Mouse (Mus musculus) cerebellum, adult 9-11 months (tissue): ENCODE results near the gene Cenpb.

Experiments used
- DNase-seq: peaks from one replicate; pipeline ENCODE4 v3.0.0; 2022

The Cenpb gene

GRCm38 (mm10) chr2:131135521-131136139, 44.2 kb downstream of the Cenpb start:
- DNase-seq: no peak

- no peak for DNase-seq
These were observed 45.0 kb downstream of the Cenpb start for GRCm38 (mm10) chr2:131134826-131135400.

- DNase-seq: no peak
These were observed 45.5 kb downstream of the Cenpb start for GRCm38 (mm10) chr2:131134381-131134780.

- no peak for DNase-seq
These were observed 46.8 kb downstream of the Cenpb start, which contains the start of gene Gm11037 for GRCm38 (mm10) chr2:131132930-131133547. Gm11037 (plus strand) TSS chr2:131133497.

GRCm38 (mm10) chr2:131132111-131132888, 47.6 kb downstream of the Cenpb start:
- no peak for DNase-seq

GRCm38 (mm10) chr2:131130849-131131248, 49.0 kb downstream of the Cenpb start:
- no peak for DNase-seq

- DNase-seq: no peak
These were observed 50.0 kb downstream of the Cenpb start for GRCm38 (mm10) chr2:131129836-131130235.

- DNase-seq: no peak
These were observed 51.2 kb downstream of the Cenpb start for GRCm38 (mm10) chr2:131128636-131129157.

GRCm38 (mm10) chr2:131128211-131128610, 51.7 kb downstream of the Cenpb start:
- DNase-seq: no peak

GRCm38 (mm10) chr2:131127161-131127730, 52.6 kb downstream of the Cenpb start, which contains the start of gene Hspa12b:
Hspa12b (plus strand) TSS chr2:131127280.
- no peak for DNase-seq

GRCm38 (mm10) chr2:131125964-131126815, 53.7 kb downstream of the Cenpb start:
- no peak for DNase-seq
